In genomic region chr9:85777544-85777943, GRCm38 (mm10) we compare ENCODE assay signal across 17 mouse cellular contexts. TPM values are rescaled to one million over a fixed set of nuclear protein-coding genes. Genes with fewer than 3 reads are reported as not detected.
DNase-seq lines count a peak whose midpoint lies in the region; ATAC-seq and TF ChIP-seq lines count a peak whose summit lies in the region.
"Had no signal": no experiment of that assay in that cellular context is flagged by ENCODE, and none has a peak within 500 bp of the region (broad histone marks: within the 10 kb centered on the region; RNA-seq: fewer than 3 reads in every experiment).

No protein-coding gene starts in this region.

- no peaks in the 10 kb centered on the region for H3K36me3 ChIP-seq in liver, adult 2 months (ENCODE audit: control insufficient read depth, insufficient read depth, low read length)
- H3K36me3 ChIP-seq in liver, embryonic 11.5 days (ENCODE audit: control insufficient read depth, insufficient read depth, low read length): no peaks in the 10 kb centered on the region
- H3K36me3 ChIP-seq in forebrain, embryonic 13.5 days (ENCODE audit: poor library complexity, severe bottlenecking): no peaks in the 10 kb centered on the region
- H3K36me3 ChIP-seq in hindbrain, embryonic 14.5 days (replicated peaks; ENCODE audit: control insufficient read depth, insufficient read depth): no peaks in the 10 kb centered on the region
- H3K36me3 ChIP-seq: embryonic facial prominence, embryonic 13.5 days; liver, embryonic 12.5 days; midbrain, embryonic 15.5 days had no signal

- no peak for TF ChIP-seq CTCF in liver, adult 2 months (IDR thresholded peaks at IDR 0.05; ENCODE audit: low read depth, low read length)

- H3K4me3 ChIP-seq in liver, adult 2 months (ENCODE audit: insufficient read depth, low read depth, low read length): no peak overlapping the region
- H3K4me3 ChIP-seq in liver, embryonic 11.5 days (ENCODE audit: low read depth, low read length): no peak overlapping the region
- no peak overlapping the region for H3K4me3 ChIP-seq in forebrain, embryonic 13.5 days
- no peak overlapping the region for H3K4me3 ChIP-seq in hindbrain, embryonic 14.5 days (replicated peaks; ENCODE audit: low read length)
- H3K4me3 ChIP-seq: embryonic facial prominence, embryonic 13.5 days; gastrocnemius, adult 2 months; liver, embryonic 12.5 days; midbrain, embryonic 15.5 days had no signal

- peak; percentile 6 for DNase-seq in liver, adult 2 months (ENCODE audit: extremely low read depth, low read depth, low spot score)
- DNase-seq in liver, embryonic 11.5 days (ENCODE audit: low spot score): no peak
- peak; percentile 18 to 32 for DNase-seq in layer of hippocampus, adult 18-20 months (ENCODE audit: low spot score in 2 of 2)
- peak; percentile 6 for DNase-seq in lung, postnatal 25 days (ENCODE audit: low spot score)
- no peak for DNase-seq in spleen, postnatal 14 days (ENCODE audit: low spot score in 2 of 2)
- no peak for DNase-seq in hindbrain, embryonic 14.5 days (ENCODE audit: low spot score)
- DNase-seq: adrenal gland, postnatal 25 days; gastrocnemius, adult 2 months; kidney, adult 2 months; kidney, postnatal 36 days; thymus, adult 18-20 months had no signal

- no peak for ATAC-seq in liver, embryonic 11.5 days (replicated peaks; ENCODE audit: low FRiP score)
- peak; percentile 60 for ATAC-seq in forebrain, embryonic 13.5 days
- no peak for ATAC-seq in hindbrain, embryonic 14.5 days (ENCODE audit: low FRiP score)
- ATAC-seq: CD4-positive, CD25-positive, alpha-beta regulatory T cell, adult 4 months; hindbrain, postnatal 0 days; liver, embryonic 12.5 days; midbrain, embryonic 15.5 days had no signal

- H3K27ac ChIP-seq in liver, adult 2 months (replicated peaks; ENCODE audit: insufficient read depth, low read depth, low read length): no peak overlapping the region
- H3K27ac ChIP-seq in liver, embryonic 11.5 days (ENCODE audit: low read depth, low read length): no peak overlapping the region
- no peak overlapping the region; the same call in 1 of the 2 replicates for H3K27ac ChIP-seq in forebrain, embryonic 13.5 days
- H3K27ac ChIP-seq in hindbrain, embryonic 14.5 days: no peak overlapping the region
- H3K27ac ChIP-seq: embryonic facial prominence, embryonic 13.5 days; gastrocnemius, adult 2 months; hindbrain, postnatal 0 days; liver, embryonic 12.5 days; midbrain, embryonic 15.5 days had no signal

- H3K4me2 ChIP-seq in liver, embryonic 11.5 days: no peak overlapping the region
- H3K4me2 ChIP-seq in forebrain, embryonic 13.5 days: no peak overlapping the region
- H3K4me2 ChIP-seq in hindbrain, embryonic 14.5 days (replicated peaks): no peak overlapping the region
- H3K4me2 ChIP-seq: embryonic facial prominence, embryonic 13.5 days; liver, embryonic 12.5 days; midbrain, embryonic 15.5 days had no signal

- no peaks in the 10 kb centered on the region for H3K4me1 ChIP-seq in liver, adult 2 months (ENCODE audit: control insufficient read depth, insufficient read depth, low read length)
- no peaks in the 10 kb centered on the region for H3K4me1 ChIP-seq in liver, embryonic 11.5 days (replicated peaks; ENCODE audit: control insufficient read depth, insufficient read depth, low read length)
- H3K4me1 ChIP-seq in forebrain, embryonic 13.5 days: no peaks in the 10 kb centered on the region
- no peaks in the 10 kb centered on the region for H3K4me1 ChIP-seq in hindbrain, embryonic 14.5 days (replicated peaks; ENCODE audit: control insufficient read depth, insufficient read depth, low read length)
- H3K4me1 ChIP-seq: liver, embryonic 12.5 days had no signal

- H3K79me2 ChIP-seq in liver, adult 2 months (ENCODE audit: control insufficient read depth, insufficient read depth, low read length): no peaks in the 10 kb centered on the region

- H3K9ac ChIP-seq in liver, adult 2 months (ENCODE audit: low read depth, low read length): no peak overlapping the region
- no peak overlapping the region for H3K9ac ChIP-seq in liver, embryonic 11.5 days (ENCODE audit: low read depth, low read length)
- H3K9ac ChIP-seq in forebrain, embryonic 13.5 days: no peak overlapping the region
- no peak overlapping the region for H3K9ac ChIP-seq in hindbrain, embryonic 14.5 days
- H3K9ac ChIP-seq: embryonic facial prominence, embryonic 13.5 days; liver, embryonic 12.5 days; midbrain, embryonic 15.5 days had no signal

- 52% methylated on average over 6 of the region's 6 CpGs for whole genome bisulfite sequencing in liver, adult 2 months
- 73% methylated on average over 6 of the region's 6 CpGs for WGBS in liver, embryonic 11.5 days
- 26% methylated on average over 6 of the region's 6 CpGs for WGBS in forebrain, embryonic 13.5 days
- 48% methylated on average over 6 of the region's 6 CpGs for WGBS in hindbrain, embryonic 14.5 days

- no peaks in the 10 kb centered on the region for H3K9me3 ChIP-seq in liver, embryonic 11.5 days (ENCODE audit: control insufficient read depth, low read length)
- no peaks in the 10 kb centered on the region for H3K9me3 ChIP-seq in forebrain, embryonic 13.5 days (replicated peaks)
- H3K9me3 ChIP-seq in hindbrain, embryonic 14.5 days (ENCODE audit: control insufficient read depth, low read length): no peaks in the 10 kb centered on the region
- H3K9me3 ChIP-seq: embryonic facial prominence, embryonic 13.5 days; liver, embryonic 12.5 days; midbrain, embryonic 15.5 days had no signal

- no peak for TF ChIP-seq POLR2A in liver, adult 2 months (IDR thresholded peaks at IDR 0.05; ENCODE audit: extremely low read depth, insufficient read depth, low read length)

- H3K27me3 ChIP-seq in liver, adult 2 months (ENCODE audit: control insufficient read depth, insufficient read depth, low read length): no peaks in the 10 kb centered on the region
- no peaks in the 10 kb centered on the region for H3K27me3 ChIP-seq in liver, embryonic 11.5 days (replicated peaks; ENCODE audit: control insufficient read depth, insufficient read depth, low read length)
- no peaks in the 10 kb centered on the region for H3K27me3 ChIP-seq in forebrain, embryonic 13.5 days
- H3K27me3 ChIP-seq in hindbrain, embryonic 14.5 days (ENCODE audit: control insufficient read depth, insufficient read depth, low read length): no peaks in the 10 kb centered on the region
- H3K27me3 ChIP-seq: liver, embryonic 12.5 days; midbrain, embryonic 15.5 days had no signal

RNA-seq across cellular contexts. Expression of gene Ibtk, which starts 28.4 kb away (rescaled TPM):
- 27.2 and 32.5 TPM in 2 replicates for total RNA-seq in liver, adult 2 months (2014; rRNA removed)
- polyA plus RNA-seq in liver, adult 2 months (2012; rRNA removed): 5.1 and 5.2 TPM in 2 replicates
- polyA plus RNA-seq in liver, embryonic 11.5 days (2014; fragmentation: Nextera tagmentation; extraction: Ambion mirVana): 33.2 and 36.6 TPM in 2 replicates
- polyA plus RNA-seq in forebrain, embryonic 13.5 days (2015; fragmentation: Nextera tagmentation; extraction: Ambion mirVana): 29.5 and 32.3 TPM in 2 replicates
- total RNA-seq in layer of hippocampus, adult 18-20 months (2021): 10 to 100 TPM; 21.8 to 22.9 TPM
- 37.3 and 39.0 TPM in 2 replicates for polyA plus RNA-seq in hindbrain, embryonic 14.5 days (2014; fragmentation: Nextera tagmentation; extraction: Ambion mirVana)

Comparison
In these comparisons a context has a peak if more than half of its experiments do, and no peak if none do; other contexts are left out.
1. DNase-seq: peak in liver, adult 2 months (single experiment), layer of hippocampus, adult 18-20 months (2 of 2) and lung, postnatal 25 days (single experiment); none in liver, embryonic 11.5 days (single experiment), spleen, postnatal 14 days (0 of 2) and hindbrain, embryonic 14.5 days (single experiment).